Mouse (Mus musculus) lung, postnatal 10 days (tissue): Measurements from ENCODE around the gene Stra6.

Experiments
- DNase-seq: peaks from one replicate; pipeline ENCODE4 v3.0.0; 2021

The Stra6 gene

DNA sequence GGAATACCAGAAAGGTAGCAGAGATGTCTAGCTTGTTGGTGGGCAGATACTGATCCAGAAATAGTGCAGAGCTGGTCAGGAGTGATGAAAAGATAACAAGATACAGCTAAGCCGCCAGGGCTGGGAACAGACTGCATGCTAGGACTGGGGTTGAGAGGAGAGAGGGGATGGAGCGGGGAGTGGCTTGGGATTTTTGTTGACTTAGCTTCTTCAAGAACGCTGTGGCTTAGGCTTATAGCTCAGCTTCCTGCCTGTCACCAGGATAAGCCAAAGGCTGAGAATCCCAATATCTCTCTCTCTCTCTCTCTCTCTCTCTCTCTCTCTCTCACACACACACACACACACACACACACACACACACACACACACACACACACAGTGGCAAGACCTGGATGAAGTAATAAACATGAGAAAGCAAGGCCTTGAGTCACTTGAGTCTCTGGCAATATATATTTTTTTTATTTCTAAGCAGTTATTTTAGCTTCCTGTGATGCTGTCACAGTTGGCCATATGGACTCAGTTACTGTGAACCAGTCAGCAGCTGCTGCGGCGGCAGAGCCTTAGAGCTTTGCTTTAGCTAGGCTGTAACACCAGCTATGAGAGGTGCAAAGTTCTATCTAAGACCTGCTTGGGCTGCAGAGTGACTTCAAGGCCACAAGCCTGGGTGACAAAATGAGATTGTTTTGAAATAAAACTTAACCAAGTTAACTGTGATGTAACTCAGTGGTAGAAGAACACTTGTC, 112.3 kb downstream of the Stra6 start:
- no peak for DNase-seq

DNA sequence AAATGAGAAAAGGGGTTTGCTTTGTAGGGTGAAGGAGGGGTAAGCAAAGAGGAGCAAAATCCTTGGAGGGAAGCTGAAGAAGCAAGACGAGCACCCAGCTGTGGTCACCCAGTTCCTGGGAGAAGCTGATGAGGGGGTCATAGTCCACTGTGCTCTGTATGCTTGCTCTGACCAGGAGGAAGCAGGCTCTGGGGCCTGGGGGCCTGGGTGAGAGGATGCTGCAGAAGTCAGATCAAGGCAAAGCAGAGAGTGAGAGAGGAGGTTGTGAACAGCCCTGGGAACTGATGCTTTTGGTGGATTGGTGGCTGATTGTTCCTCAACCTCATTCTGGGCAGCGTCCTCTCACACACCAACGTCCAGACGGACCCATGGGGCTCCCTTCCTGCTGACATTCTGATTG, 113.6 kb downstream of the Stra6 start:
- no peak for DNase-seq

DNA sequence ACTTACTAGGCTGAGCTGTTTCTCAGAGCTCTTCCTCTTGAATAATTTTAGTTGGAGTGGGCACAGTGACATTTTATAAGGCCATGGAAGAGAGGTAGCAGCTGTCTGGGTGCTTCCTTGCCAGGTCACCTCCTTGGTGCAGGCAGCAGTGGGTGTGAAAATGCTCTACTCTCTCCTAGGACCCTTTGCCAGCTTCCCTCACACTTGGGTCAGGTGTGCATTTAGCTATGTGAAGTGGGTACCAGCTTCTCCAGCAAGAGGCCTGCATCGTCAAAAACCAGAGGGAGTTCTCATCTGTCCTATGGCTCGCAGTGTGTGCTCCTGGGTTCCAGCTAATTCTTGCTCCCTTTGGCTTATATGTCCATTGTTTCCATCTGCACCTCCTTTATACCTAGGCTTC, 115.8 kb downstream of the Stra6 start:
- no peak for DNase-seq

DNA sequence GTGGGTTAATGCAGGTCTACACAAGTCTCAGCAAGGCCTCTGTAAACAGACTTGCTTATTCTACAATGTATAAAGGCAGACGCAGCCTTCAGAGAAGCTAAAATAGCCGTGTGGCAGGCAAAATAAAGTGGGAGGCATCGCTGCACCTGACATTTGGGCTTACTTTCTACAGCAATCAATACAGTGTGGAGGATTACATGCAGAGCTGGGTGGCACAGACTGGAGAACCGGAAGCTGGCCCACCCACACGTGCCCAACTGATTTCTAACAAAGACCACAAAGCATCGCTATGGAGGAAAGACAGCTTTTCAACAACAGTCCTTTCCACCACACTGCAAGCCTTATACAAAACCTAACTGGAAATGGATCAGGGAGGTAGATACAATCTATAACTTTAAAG, 120.9 kb downstream of the Stra6 start:
- DNase-seq = no peak

DNA sequence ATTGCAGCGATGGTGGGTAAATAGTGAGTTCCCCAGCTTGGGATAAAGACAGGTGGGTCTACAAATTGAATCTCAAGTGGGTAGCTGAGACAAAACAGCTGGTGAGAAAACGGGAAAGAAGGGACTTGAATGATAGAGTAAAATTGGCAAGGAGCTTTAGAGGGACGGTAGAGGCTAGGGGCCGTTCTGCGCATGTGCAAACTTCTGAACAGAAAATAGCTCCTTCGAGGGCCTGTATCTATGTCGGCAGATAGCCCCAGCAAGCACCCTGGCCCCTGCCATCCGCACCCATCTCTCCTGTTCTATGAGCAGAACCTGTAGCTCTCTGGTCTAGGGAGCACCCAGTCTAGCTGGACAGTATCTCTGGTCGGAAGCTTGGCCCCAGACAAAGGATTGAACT, 130.6 kb downstream of the Stra6 start:
- DNase-seq = no peak

DNA sequence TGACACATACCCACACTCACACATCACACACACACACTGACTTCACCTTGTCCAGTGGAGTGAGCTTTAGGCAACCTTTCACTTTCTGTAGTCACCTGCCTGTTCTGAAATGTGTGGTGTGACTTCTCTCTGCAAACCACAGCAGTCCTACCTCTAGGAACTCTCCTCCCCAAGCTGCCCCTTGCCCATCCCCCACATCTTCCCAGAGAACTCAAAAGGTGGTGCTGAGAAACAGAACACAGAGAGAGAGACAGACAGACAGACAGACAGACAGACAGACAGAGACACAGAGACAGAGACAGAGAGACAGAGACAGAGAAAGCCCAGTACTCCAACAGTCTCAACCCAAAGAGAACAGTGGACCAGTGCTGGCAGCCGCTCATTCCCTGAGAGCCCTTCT, 132.1 kb downstream of the Stra6 start:
- no peak for DNase-seq

DNA sequence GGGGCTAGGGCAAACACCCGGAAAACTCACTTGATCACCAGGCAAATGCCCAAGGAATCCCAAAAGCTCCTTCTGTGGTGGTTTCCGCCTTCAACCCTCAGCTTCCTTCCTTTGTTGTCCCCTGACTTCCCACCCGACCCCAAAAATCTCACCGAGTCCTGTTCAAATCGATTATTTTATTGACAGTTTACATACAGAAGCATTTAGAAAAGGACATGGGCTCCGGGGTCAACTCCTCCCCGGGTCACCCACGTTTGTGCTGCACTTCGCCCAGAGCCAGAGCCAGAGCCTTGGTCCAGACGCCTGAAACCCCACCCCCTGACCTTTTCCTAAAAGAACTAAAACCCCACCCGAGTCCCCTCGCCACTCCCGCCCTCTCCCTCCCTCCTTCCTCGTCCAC, 132.6 kb downstream of the Stra6 start:
- no peak for DNase-seq

DNA sequence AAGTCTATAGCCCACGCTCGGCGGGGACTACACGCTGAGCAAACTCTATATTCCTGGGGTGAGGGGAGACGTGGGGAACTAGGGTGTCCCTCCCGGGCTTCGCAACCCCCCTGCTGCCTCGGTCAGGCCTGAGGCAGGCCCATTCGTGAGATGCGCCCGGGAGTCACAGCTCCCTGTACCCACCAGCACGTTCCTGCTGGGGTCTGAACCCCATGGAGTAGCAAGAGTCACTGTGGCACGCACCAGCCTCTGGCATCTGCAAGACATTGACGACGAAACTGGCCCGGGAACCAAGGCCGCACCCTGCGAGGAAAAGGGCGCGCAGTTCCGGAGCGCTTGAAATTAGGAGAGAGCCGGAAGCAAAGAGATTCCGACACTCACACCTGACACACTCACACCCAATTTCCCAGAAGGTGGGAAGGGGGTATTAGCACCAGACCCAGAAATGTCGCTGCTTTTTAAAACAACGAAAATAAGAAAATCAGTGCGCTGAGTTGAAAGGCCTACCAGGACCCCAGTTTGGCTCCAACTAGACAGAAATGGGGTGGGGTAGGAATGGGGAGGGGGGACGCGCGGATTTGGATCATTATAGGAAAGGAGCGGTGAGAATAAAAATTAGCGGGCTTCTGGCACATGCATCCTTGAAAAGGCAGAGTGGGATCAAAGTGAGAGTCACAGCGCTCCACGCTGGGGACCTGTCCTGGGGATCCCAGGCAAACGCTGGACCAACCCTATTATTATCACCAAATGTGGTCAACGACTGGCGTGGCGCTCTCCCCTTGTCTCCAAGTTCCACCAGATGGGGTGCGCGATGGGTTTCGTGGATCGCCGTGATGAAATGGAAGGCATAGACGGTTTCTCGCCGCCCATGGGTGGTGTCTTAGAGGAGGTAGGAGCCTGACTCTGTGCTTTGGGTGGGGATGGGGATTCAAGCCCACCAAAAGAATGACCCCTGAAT, 133.3 kb downstream of the Stra6 start:
- DNase-seq = no peak

DNA sequence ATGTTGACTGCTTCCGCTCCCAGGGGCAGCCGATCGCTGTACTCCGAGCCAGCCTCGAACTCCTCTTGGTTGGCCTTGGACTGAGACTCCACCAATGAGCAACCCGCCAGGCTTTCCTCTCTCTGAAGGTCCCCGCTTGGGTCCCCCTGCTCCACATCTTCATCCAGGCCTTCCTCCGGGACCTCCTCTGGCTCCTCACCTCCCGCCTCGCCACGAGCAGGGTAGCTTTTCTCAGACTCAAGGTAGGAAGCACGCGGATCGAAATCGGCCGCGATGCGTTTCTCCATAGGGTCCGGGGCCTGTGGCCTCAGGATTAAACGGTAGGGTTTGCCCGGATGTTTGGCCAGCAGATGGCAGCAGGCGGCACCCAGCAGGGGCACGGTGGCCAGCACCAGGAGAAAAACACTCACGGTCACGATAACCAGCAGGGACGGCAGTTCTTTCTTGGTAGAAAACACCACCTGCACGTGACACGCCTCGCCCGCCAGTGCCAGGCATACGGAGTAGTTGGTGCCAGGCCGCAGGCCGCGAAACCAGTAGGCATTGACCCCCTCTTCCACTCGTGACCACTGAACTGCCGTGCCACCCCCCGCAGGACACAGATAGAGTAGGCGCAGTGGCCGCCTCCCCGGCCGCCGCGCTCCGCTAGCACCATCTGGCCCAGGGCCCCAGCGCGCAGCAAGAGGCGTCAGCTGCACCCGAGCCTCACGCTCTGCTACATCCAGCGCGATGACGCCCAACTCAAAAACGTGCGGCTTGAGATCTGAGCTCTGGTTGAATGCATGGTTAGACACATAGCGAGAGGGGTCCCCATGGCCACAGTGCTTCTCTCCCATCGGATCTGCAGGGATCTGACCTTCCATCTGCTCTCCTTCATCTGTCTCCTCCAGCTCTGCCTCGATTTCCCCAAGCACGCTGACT, 134.5 kb downstream of the Stra6 start:
- DNase-seq = peak; percentile 69

DNA sequence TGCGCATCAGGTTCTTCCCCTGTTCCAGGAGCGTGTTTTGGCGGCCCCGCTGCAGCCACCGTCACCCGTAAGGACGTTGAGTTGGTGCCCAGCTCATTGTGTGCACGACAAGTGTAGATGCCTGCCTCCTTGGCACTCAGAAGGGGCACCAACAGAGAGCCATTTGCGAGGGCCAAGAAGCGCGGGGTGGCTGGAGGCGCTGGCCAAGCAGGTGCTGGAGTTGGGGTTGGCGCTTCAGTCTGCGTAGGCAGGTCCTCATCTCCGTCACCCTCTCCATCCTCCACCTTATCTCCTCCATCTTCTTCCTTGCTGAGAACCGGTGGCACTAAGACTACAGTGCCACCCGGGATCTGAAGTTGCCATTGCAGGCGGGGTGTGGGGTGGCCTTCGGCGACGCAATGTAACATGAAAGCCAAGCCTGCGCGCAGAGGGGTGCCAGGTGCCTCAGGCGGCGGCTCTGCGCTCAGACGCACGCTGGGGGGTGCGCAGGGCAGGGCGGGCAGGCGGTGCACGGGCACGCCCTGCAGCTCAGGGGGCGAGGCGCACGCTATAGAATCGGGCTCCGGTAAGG, 135.3 kb downstream of the Stra6 start:
- DNase-seq = no peak

DNA sequence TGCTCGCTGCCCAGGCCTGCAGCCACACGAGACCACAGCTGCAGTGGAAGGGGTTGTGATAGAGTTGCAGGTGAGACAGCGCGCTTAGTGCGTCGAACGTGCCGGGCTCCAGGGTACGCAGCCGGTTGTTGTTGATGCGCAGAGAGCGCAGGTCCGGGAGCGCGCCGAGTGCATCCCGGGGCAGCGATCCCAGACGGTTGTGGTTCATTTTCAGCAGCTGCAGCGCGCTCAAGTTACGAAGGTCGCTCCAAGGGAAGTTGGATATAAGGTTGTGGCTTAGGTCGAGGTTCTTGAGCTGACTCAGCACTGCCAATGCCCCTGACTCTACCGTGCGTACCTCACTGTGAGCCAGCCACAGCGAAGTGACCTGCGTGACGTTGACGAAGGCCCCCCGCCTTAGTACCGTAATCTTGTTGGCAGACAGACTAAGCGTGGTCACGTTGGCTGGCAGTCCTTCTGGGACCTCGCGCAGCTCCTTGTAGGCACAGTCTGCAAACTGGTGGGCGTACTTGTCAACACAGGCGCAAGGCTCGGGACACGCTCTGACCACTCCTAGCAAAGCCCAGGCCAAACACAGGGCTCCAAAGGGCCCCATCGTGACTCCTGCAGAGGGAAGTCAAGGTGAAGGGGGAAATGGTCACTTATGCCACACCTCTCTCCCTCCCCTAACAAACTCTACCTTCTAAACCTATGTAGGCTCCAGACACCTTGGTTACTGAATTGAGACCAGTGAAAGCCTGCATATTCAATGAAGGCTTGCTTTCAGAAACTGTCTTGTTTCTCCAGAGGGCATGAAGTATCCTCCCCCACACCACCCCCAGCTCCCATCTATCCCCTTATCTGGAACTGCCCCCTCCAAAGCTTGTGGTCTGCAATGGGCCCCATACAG, 136.0 kb downstream of the Stra6 start:
- DNase-seq = no peak

DNA sequence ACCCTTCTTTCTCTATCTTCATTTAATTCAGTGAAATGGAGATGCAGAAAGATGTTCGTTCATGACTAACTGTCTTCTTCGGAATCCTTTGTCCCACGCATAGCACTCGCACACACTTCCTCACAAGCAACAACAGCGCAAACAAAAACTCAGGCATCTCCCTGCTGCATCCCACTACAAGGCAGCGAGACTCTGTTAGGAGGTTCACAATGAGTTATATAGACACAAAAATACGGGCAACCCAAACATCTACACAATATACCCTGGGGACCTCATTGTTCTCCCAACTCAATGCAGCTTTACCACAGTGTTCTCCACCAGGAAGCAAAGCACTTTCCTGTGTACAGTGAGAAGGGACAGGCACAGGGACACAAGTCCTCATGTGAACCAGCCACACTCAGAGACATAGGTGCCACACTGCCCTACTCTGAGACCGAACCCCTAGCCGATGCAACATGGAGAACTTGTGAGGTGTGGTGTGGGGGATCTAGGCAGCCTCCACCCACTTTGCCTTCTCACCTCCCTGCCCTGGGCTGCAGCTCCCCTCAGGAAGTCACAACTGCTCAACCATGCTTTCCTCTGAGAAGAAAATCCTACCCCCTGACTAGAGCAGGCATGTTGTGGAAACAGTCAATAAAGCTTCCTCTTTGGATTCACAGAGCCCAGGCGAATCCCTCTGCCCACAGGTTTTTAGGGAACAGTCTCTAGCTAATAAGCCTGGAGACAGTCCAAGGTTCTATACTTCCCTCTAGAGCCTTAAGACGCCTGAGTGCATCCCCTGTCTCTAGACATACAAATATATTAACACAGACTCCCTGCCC, 136.9 kb downstream of the Stra6 start:
- no peak for DNase-seq

DNA sequence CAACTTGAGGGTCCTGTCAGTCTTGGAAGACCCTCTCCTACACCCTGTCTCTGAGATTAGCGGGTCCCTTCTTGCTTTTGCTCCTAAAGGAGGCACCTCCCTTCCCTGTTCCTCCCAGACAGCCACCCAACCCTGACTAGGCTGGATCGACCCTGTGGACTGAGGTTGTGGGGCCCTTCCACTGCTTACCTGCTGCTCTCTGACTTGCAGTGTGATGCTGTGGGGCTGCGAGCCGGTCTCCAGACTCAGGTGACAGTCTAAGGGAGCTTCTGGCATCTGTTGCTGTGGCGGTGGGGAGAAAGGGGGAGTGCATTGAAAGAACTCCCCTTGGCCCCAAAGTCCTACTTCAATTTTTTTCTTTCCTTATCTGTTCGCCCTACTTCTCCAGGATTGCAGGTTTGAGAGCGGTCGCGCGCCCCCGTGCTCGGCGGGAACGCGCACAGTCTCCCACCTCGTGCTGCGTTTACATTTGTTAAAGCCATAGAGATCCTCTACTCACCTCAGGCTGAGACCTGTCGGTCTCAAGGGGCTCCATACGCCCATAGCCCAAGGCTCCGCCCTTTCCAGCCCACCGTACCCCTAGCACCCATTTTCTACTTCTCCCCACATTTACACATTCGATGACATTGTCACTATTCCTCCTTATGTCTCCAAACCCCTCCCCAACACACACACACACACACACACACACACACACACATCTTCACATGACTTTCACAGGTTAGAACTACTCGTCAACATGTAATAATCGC, 137.7 kb downstream of the Stra6 start:
- no peak for DNase-seq

DNA sequence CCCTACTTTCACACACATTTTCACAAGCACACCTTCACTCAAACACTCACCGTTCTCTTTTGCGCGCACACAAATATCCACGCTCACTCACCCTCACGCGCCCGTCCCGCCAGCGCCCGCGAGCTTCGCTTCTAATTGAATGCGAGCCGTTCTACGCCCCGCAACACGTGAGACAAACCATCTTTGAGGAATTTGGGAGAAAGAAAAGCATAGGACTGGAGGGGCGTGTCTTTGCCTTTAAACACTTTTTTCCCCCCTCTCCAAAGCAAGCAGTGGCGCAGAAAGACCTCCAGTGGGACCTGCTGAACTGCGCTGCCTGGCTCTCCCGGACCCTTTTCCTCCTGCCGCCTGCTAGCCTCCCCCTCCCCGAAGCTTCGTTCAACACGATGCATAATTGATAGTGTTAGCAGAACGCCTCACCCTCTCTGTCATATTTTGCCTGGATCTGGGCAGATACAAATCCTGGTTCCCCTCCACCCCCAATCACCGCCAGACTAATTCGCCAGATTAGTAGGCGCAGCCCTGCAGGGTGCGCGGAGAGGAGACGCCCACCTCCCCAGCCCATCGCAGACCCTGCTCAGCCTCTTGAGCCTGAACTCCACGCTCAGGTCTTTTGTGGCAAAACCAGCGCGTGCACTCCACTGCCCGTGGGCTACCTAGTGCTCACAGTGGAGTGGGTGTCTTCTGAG, 138.4 kb downstream of the Stra6 start:
- DNase-seq = no peak

DNA sequence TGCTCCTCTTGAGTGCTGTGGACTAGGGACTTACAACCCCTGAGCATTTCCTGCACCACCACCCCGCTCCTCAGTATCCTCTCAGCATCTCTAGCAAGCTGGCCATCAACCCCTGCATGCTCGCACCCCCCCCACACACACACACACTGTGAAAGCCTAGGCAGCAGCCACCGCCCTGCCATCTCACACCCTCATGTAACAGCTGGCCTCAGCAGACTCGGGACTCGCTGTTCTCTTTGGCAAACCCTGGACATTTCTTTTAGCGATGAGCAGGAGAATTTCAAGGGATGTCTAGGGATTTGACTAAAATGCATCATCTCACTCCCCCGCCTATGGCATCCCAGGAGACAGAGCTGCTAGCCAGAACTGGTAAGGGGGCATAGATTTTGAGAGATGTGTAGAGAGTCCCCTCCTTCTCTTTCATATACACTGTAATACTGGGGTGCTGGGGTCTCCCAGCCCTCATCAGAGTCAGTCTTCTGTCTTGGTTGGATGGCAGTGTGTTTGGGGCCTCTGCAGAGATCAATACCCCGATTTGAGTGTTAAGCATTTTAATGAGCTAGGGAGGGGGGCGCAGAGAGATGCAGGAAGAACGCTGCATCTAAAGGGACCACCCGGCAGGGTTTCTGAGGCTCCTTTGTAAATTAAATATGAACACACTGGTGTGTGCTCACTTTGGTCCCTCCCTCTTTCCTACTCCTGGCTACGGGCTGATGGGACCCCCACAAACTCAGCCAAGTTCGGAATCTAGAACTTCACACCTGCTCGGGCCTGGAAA, 139.3 kb downstream of the Stra6 start:
- no peak for DNase-seq
